Mouse (Mus musculus): ENCODE measurements around the gene Rnf43.

The Rnf43 gene

DNA sequence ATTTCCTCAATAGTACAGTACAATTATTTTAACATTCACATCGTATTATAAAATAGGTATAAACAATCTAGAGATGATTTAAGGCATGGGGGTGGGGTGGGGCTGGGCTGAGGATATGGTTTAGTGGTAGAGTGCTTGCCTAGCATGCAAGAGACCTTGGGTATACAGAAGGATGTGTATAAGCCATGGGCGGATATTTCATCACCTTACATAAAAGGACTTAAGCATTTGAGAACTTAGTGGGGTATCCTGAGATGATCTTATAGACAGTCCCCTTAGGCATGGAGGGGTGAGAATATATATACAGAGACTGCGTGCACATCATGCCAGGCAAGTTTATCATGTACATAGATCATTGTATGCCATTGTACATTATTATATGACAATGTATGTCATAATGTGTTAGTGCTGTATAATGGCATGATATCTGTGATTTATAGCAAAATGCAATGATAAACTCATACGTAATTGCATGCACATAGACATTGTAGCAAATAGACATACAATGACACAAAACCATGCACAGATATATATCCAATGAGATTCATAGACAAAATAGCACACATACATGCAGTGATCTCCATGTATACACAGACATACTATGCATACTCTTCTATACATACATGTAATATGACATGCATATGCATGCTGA lies 96.6 kb downstream of the Rnf43 start:
- no peak for DNase-seq (ENCODE audit: low spot score in 2 of 2)

DNA sequence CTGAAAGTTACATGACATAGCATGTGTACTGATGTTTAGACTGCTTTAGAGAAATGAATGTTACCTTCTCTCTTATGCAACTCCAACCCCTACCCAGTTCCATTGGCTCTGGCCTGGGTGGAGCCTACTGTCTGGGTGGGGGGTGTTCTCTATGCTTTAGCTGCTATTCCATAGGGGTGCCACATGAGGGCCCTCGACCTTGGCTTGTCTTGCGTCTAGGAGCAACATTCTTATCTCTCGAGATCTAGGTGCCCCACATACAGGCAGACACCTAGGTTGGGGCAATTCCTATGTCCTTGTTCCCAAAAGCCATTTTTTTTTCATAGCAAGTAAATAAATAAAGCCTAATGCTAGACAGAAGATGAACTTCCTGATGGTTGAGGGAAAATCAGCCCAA lies 97.1 kb downstream of the Rnf43 start:
- peak; percentile 64 to 82 for DNase-seq (ENCODE audit: low spot score in 2 of 2)

GRCm38 (mm10) chr11:87760301-87761081 lies 98.0 kb downstream of the Rnf43 start, which contains the start of gene Tspoap1:
Gene Tspoap1, plus strand, starts transcription at chr11:87760541.
- DNase-seq (ENCODE audit: low spot score in 2 of 2) = peak in 1 of 2 experiments; percentile 64

DNA sequence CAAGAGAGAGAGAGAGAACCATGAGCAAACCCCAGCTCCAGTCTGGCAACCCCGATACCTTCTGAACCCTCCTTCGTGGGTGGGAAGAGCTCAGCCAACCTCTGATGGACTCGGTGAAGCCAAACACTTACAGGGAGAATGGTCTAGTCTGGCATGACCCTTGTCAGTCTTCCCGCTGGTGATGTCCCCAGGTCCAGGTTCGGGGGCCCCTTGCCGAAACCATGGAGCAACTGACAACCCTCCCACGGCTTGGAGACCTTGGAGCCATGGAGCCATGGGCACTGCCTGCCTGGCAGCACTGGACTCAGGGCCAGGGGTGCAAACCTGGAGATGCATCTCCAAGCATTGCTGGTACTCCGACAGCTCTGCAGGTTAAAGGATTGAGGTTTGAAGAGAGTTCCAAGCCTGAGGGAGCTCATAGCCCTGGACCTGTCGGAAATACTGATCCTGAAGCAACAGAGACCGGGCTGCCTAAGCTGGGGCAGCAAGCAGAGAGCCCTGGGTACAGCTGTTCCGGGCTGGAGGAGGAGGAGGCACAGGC lies 98.7 kb downstream of the Rnf43 start:
- DNase-seq (ENCODE audit: low spot score in 2 of 2) = peak in 1 of 2 experiments; percentile 38

- DNase-seq (ENCODE audit: low spot score in 2 of 2) = no peak
These were observed 99.5 kb downstream of the Rnf43 start for GRCm38 (mm10) chr11:87761806-87762701.

- DNase-seq (ENCODE audit: low spot score in 2 of 2) = no peak
These were observed 100.3 kb downstream of the Rnf43 start for GRCm38 (mm10) chr11:87762702-87763385.

DNA sequence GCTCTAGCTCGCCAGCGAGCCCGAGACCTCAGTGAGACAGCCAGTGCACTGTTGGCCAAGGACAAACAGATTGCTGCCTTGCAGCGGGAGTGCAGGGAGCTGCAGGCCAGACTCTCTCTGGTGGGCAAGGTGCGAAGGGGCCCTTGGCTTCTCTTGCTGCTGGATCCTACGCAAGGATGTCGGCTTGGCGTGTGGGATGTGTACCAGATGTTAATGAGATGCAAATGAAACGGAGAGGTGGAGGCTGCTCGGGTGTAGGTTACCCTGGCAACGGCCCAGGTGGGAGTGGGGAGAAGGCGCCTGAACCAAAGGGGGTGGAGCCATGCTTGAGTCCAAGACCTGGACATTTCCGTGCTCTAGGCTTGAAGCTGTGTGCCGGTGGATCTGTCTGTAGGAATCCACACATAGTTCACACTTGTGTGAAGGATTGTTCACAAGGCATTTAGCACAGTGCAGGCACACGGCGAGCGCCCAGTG lies 101.0 kb downstream of the Rnf43 start:
- DNase-seq (ENCODE audit: low spot score in 2 of 2) = peak; percentile 19 to 39

GRCm38 (mm10) chr11:87763988-87764876 lies 101.7 kb downstream of the Rnf43 start:
- peak; percentile 35 to 60 for DNase-seq (ENCODE audit: low spot score in 2 of 2)

GRCm38 (mm10) chr11:87768745-87769144 lies 106.2 kb downstream of the Rnf43 start:
- peak in 1 of 2 experiments; percentile 14 for DNase-seq (ENCODE audit: low spot score in 2 of 2)

DNA sequence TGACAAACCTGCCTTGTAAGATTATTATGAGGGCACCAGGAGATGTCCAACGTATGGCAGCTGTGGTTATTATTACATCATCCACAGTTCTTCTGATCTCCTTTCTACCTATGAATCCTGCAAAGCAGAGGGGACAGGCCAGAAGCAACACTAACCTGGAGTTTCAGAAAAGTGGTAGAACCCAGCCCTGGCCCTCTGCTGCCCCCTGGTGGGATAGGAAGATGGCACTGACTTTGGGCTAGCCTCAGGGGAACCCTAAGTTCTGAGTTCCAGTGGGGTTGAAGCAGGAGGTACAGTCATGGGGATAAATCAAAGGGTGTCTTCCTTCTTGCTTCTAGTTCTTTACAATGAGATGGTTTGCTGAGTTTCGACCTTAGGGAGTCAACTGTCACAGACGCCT lies 108.5 kb downstream of the Rnf43 start:
- peak; percentile 91 to 94 for DNase-seq (ENCODE audit: low spot score in 2 of 2)

GRCm38 (mm10) chr11:87772354-87772753 lies 109.8 kb downstream of the Rnf43 start:
- peak in 1 of 2 experiments; percentile 3 for DNase-seq (ENCODE audit: low spot score in 2 of 2)

GRCm38 (mm10) chr11:87778100-87778765 lies 115.7 kb downstream of the Rnf43 start:
- DNase-seq (ENCODE audit: low spot score in 2 of 2) = no peak

GRCm38 (mm10) chr11:87778915-87779314 lies 116.4 kb downstream of the Rnf43 start:
- no peak for DNase-seq (ENCODE audit: low spot score in 2 of 2)

- no peak for DNase-seq (ENCODE audit: low spot score in 2 of 2)
These were observed 116.9 kb downstream of the Rnf43 start for GRCm38 (mm10) chr11:87779392-87779791.

DNA sequence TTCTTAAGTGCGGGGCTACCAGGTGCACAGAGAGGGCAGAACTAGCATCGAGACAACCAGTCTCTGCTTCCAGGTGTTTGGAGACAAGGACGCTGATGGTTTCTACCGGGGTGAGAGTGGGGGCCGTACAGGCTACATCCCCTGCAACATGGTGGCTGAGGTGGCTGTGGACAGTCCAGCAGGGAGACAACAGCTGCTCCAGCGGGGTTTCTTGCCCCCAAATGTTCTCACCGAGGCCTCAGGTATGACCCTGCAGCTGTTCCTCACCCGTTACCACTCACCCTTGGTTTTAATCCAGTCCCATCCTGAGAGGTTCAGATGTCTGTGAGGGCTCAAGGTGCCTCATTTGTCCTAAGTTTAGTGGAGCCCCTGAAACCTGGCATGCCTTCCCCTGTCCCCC lies 117.6 kb downstream of the Rnf43 start:
- no peak for DNase-seq (ENCODE audit: low spot score in 2 of 2)
